Mouse (Mus musculus): ENCODE measurements at regions not wholly inside any gene's neighbourhood (a gene's known extent, or its start where the extent isn't known, plus 50 kb on each side); places are given as distances from the start of the nearest gene placed in this dataset.
A peak's percentile ranks its signal among the peaks of the same experiment; 100 is the strongest.
"Not testable (repeated sequence)": the region's sequence is repeated elsewhere in the genome, so short reads cannot be mapped to it uniquely, and the experiment has no call there.

DNA sequence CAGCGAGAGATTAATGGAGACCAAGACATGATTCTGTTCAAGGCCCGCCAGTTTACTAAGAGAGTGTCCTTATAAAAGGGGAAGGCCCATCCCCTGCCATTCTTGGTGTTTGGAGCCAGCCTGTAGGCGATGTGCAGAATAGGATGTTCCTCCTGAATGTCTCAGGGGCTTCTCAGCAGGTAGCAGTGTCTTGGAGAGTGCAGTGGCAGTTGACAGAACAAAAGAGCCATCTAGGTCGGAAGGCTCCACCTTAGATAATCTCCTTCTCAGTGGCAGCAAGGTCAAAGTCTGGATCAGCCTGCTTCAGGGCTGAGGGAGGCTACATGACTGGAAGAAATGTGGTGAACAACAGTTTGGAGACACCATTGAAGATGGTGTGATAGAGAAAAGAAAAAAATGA lies 171.7 kb downstream of the Diras2 start:
- not testable (repeated sequence) for DNase-seq (ENCODE audit: low spot score in 2 of 2)

DNA sequence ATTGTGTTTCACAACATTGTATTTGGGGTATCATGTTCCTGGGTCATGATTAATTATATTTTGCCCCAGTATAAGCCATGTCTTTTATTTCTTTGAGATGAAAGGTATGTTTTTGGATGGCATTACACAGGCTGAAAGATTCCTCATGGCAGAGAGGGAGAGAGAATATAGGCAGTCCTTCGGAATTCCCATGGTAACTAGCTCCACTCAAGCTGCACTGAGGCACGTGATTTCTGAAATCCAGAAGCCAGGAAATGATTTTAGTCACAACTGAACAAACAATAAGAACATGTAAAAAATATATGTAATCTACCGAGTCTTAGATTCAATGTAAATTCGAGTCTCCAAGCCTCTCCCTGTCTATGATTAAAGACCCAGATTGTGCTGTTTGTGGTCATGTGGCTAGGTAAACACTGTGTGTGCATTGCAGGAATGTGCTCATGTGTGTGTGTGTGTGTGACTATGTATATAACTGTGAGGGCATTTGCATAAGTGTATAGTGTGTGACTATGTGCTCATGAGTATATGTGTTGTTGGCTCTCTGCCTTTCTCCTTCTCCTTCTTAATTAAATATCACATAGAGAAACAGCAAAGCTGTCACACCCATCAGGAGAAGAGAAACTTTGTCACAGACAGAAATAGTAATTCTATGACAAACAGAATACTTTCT lies 169.8 kb downstream of the Diras2 start:
- no peak for DNase-seq (ENCODE audit: low spot score in 2 of 2)

- DNase-seq (ENCODE audit: low spot score in 2 of 2), result no peak
These were observed 168.8 kb downstream of the Diras2 start for GRCm38 (mm10) chr13:52362266-52362665.

DNA sequence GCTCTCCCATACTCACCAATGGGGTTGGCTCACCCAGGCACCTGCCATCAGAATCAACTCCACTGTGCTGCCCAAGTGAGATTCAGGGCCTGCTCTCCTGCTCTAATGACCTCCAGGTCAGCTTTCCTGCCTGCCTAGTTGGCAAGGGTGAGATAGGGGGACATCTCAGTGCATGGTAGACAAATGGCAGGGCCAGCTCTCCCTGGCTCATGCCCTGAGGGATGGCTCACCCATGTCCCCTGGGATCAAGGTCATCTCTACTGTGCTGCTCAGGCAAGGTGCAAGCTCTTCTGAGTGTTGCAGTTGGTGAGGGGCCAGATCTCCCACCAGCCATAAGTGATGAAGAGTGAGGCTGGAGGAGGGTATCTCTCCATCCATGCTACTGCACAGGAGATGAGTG lies 161.2 kb downstream of the Diras2 start:
- no peak for DNase-seq (ENCODE audit: low spot score in 2 of 2)

DNA sequence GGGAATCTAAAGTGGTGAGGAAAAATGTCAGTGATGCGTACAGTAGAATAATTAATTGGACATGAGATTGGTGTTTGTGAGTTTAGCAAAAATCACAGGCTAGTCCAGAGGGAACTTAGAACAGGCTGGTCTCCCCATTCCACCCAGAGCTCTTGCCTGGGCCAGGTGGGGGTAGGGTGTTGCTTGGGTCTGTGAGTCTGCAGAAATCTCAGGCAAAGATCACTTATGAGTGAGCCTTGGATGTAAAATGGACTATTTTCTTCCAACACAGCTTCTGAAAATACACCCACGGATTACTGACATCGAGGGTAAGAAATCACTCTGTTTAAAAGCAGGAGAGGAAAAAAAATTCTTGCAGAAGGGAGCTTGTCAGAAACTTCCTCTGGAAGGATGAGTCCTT lies 159.1 kb downstream of the Diras2 start:
- no peak for DNase-seq (ENCODE audit: low spot score in 2 of 2)

GRCm38 (mm10) chr13:52374781-52375180 lies 156.3 kb downstream of the Diras2 start:
- DNase-seq (ENCODE audit: low spot score in 2 of 2), result no peak

DNA sequence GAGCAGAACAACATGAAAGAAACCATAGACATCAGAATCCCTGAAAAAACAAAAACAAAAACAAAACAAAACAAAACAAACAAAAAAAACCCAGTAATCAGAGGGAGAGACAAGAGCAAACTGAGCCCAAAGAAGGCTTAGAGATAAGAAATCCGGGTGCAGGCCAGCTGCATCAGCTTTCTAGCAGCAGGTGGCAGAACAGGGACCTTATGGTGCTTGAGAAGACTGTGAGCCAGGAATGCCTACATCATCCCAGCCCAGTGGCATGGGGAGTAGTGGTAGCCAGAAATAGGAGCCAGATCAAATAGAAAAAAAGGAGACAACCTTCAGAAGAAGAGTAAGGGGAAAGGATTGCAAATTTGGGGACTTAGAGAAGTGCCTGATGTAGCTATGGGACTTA lies 152.8 kb downstream of the Diras2 start:
- DNase-seq (ENCODE audit: low spot score in 2 of 2), result peak in 1 of 2 experiments; percentile 37

DNA sequence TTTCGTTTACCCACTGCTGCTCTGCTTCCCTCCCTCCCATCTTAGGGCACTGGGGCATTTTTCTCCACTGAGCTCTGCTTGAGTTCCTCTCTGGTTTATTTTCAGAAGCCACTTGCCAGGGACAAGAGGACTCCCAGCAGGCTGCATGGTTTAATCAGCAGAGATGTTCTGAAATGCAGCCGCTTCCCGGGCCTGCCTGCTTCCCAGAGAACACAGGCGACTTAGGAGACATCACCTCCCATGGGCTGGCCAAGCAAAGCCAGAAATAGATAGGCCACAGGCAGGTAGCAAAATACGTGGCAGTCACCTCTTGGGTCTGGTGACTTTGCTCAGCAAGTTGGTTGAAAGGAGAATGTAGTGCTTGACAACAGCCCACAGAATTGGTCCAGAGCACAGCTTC lies 141.8 kb downstream of the Diras2 start:
- DNase-seq (ENCODE audit: low spot score in 2 of 2), result no peak

- DNase-seq (ENCODE audit: low spot score in 2 of 2), result no peak
These were observed 135.3 kb downstream of the Diras2 start for GRCm38 (mm10) chr13:52395786-52396185.

DNA sequence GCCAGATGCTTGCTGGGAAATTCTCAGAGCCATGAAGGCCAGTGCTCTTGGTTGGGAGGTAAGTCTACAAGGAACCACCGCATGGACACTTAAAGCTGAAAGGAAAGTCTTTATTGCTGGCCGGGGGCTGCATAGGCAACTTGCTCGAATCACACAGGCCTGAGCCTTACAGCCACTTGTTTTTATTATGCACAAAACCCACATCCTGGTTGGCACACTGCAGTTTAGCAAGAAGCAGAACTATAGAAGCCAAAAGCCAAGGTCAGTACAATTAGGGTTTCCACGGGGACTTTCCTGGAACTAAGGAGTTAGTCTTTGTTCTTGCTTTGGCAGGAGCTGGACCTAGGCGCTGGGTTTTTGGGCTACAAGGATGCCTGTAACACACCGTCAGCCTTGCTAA lies 132.7 kb downstream of the Diras2 start:
- DNase-seq (ENCODE audit: low spot score in 2 of 2), result no peak

GRCm38 (mm10) chr13:52399143-52399542 lies 131.9 kb downstream of the Diras2 start:
- no peak for DNase-seq (ENCODE audit: low spot score in 2 of 2)

DNA sequence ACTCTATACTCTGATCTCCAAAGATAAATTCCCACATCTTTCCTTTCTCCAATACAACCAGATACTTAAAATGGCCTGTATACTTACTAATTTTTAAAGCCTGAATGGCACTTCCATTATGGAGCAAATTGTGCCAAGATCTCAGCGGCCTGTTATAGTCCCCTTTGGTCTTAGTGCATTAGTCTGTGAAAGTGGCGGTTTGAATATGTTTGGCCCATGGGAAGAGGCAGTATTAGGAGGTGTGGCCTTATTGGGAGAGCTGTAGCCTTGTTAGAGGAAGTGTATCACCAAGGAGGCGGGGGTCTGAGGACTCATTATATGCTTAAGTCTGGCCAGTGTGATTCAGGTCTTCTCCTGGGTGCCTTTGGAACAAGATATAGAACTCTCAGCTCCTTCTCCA lies 127.3 kb downstream of the Diras2 start:
- DNase-seq (ENCODE audit: low spot score in 2 of 2), result no peak

GRCm38 (mm10) chr13:52416301-52416700 lies 114.8 kb downstream of the Diras2 start:
- no peak for DNase-seq (ENCODE audit: low spot score in 2 of 2)

GRCm38 (mm10) chr13:52422456-52422855 lies 108.6 kb downstream of the Diras2 start:
- no peak for DNase-seq (ENCODE audit: low spot score in 2 of 2)

- DNase-seq (ENCODE audit: low spot score in 2 of 2), result no peak
These were observed 102.6 kb downstream of the Diras2 start for GRCm38 (mm10) chr13:52428527-52428926.

GRCm38 (mm10) chr13:52436756-52437155 lies 94.3 kb downstream of the Diras2 start:
- no peak for DNase-seq (ENCODE audit: low spot score in 2 of 2)

GRCm38 (mm10) chr13:52445513-52445912 lies 85.6 kb downstream of the Diras2 start:
- peak in 1 of 2 experiments; percentile 24 for DNase-seq (ENCODE audit: low spot score in 2 of 2)

DNA sequence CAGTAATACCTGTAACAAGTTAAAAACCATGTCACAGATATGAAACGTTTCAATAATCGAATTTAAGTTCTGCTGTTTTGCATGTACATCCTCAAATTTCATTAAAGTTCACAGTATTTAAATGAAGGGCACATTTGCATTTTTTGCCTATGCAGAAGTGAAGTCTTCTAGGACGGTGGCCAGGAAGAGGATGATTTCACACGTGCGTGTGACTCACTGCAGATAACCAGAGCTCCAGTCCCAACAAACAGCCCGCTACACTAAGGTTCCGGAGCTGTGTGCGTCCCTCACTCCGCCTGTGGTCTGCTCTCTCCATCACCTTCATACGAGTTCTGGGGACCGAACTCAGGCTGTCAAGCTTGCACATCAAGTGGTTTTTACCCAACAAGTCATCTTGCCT lies 82.2 kb downstream of the Diras2 start:
- no peak for DNase-seq (ENCODE audit: low spot score in 2 of 2)

DNA sequence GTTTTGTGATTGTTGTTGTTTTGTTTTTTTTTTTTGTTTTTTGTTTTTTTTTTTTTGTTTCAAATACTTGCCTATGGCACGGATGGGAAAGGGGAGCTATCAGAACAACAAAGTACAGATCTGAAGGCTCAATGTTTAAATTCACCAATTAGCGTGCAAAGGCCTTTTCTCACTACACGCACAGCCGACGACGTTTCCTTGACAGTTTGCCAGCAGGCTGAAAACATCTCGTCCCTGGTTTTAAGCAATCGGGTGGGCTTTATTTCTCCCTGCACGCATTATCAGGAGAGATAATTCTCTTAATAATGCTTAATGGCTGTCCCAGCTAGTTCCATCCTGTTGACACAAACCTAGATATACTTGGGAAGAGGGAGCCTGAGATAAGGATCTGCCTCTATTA lies 79.6 kb downstream of the Diras2 start:
- no peak for DNase-seq (ENCODE audit: low spot score in 2 of 2)

DNA sequence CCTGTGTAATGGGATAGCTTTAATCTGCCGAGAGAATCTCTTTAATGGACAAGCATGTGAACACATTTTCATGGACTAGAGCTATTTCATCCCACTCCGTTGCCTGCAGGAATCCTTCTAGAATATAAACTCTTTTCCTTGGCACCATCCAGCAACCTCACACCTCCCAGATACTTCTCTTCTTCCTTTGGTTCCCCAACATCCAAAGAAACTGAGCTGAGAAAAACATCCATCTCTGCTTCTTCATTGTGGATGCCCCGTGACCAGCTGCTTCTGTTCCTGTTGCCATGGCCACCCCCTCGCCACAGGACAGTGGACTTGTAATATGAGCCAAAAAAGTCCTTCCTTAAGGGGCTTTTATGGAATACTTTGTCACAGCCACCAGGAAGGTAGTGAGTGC lies 78.8 kb downstream of the Diras2 start:
- no peak for DNase-seq (ENCODE audit: low spot score in 2 of 2)

Data from layer of hippocampus, postnatal 10 days (tissue).